Mouse (Mus musculus): ENCODE measurements at regions not wholly inside any gene's neighbourhood (a gene's known extent, or its start where the extent isn't known, plus 50 kb on each side); places are given as distances from the start of the nearest gene placed in this dataset.
A peak's percentile ranks its signal among the peaks of the same experiment; 100 is the strongest.

- Histone ChIP-seq H3K27me3 (ENCODE audit: control insufficient read depth, insufficient read depth, low read length) (no peaks in the 10 kb centered on the region), H3K4me1 (ENCODE audit: control insufficient read depth, insufficient read depth, low read length) (no peaks in the 10 kb centered on the region), H3K4me3 (replicated peaks; ENCODE audit: low read depth, low read length) (no peak overlapping the region), H3K9ac (replicated peaks; ENCODE audit: low read length) (no peak overlapping the region), H3K36me3 (ENCODE audit: control insufficient read depth, insufficient read depth, low read length) (no peaks in the 10 kb centered on the region), H3K27ac (replicated peaks; ENCODE audit: low read depth, low read length) (no peak overlapping the region), H3K4me2 (ENCODE audit: low read length) (no peak overlapping the region), H3K9me3 (ENCODE audit: control insufficient read depth, low read length) (no peaks in the 10 kb centered on the region)
- DNase-seq (no peak), ATAC-seq (ENCODE audit: low FRiP score, low TSS enrichment) (no peak)
- WGBS = 90% methylated on average over 1 of the region's 1 CpGs
These were observed 558.5 kb upstream of the Klf4 start for GRCm38 (mm10) chr4:56090796-56091195.

- H3K9me3 ChIP-seq (ENCODE audit: control insufficient read depth, low read length) = no peaks in the 10 kb centered on the region
- ATAC-seq (ENCODE audit: low FRiP score, low TSS enrichment) (no peak), DNase-seq (peak; percentile 46)
- no peak overlapping the region for H3K4me2 ChIP-seq (ENCODE audit: low read length)
- no peak overlapping the region for H3K4me3 ChIP-seq (replicated peaks; ENCODE audit: low read depth, low read length)
- no peak overlapping the region; the same call in 1 of the 2 replicates for H3K27ac ChIP-seq (replicated peaks; ENCODE audit: low read depth, low read length)
- no peaks in the 10 kb centered on the region for H3K36me3 ChIP-seq (ENCODE audit: control insufficient read depth, insufficient read depth, low read length)
- no peak overlapping the region for H3K9ac ChIP-seq (replicated peaks; ENCODE audit: low read length)
- no peaks in the 10 kb centered on the region for H3K27me3 ChIP-seq (ENCODE audit: control insufficient read depth, insufficient read depth, low read length)
- H3K4me1 ChIP-seq (ENCODE audit: control insufficient read depth, insufficient read depth, low read length) = no peaks in the 10 kb centered on the region
- 44% methylated on average over 4 of the region's 4 CpGs for WGBS
These were observed 556.4 kb upstream of the Klf4 start for GRCm38 (mm10) chr4:56088701-56089100.

GRCm38 (mm10) chr4:56086306-56086705 lies 554.0 kb upstream of the Klf4 start:
- Histone ChIP-seq H3K27ac (replicated peaks; ENCODE audit: low read depth, low read length) (no peak overlapping the region), H3K4me1 (ENCODE audit: control insufficient read depth, insufficient read depth, low read length) (no peaks in the 10 kb centered on the region), H3K27me3 (ENCODE audit: control insufficient read depth, insufficient read depth, low read length) (no peaks in the 10 kb centered on the region), H3K9ac (replicated peaks; ENCODE audit: low read length) (no peak overlapping the region), H3K4me3 (replicated peaks; ENCODE audit: low read depth, low read length) (no peak overlapping the region), H3K4me2 (ENCODE audit: low read length) (no peak overlapping the region), H3K9me3 (ENCODE audit: control insufficient read depth, low read length) (no peaks in the 10 kb centered on the region), H3K36me3 (ENCODE audit: control insufficient read depth, insufficient read depth, low read length) (no peaks in the 10 kb centered on the region)
- DNase-seq (no peak), ATAC-seq (ENCODE audit: low FRiP score, low TSS enrichment) (no peak)

- no peaks in the 10 kb centered on the region for H3K27me3 ChIP-seq (ENCODE audit: control insufficient read depth, insufficient read depth, low read length)
- H3K36me3 ChIP-seq (ENCODE audit: control insufficient read depth, insufficient read depth, low read length) = no peaks in the 10 kb centered on the region
- no peaks in the 10 kb centered on the region for H3K4me1 ChIP-seq (ENCODE audit: control insufficient read depth, insufficient read depth, low read length)
- no peak overlapping the region for H3K27ac ChIP-seq (replicated peaks; ENCODE audit: low read depth, low read length)
- no peak overlapping the region for H3K4me3 ChIP-seq (replicated peaks; ENCODE audit: low read depth, low read length)
- no peak for ATAC-seq (ENCODE audit: low FRiP score, low TSS enrichment)
- H3K9me3 ChIP-seq (ENCODE audit: control insufficient read depth, low read length) = no peaks in the 10 kb centered on the region
- WGBS = 83% methylated on average over 1 of the region's 1 CpGs
- H3K4me2 ChIP-seq (ENCODE audit: low read length) = no peak overlapping the region
- no peak overlapping the region for H3K9ac ChIP-seq (replicated peaks; ENCODE audit: low read length)
- no peak for DNase-seq
These were observed 551.9 kb upstream of the Klf4 start for GRCm38 (mm10) chr4:56084205-56084604.

GRCm38 (mm10) chr4:56082411-56082810 lies 550.1 kb upstream of the Klf4 start:
- Histone ChIP-seq H3K27ac (replicated peaks; ENCODE audit: low read depth, low read length) (no peak overlapping the region), H3K4me1 (ENCODE audit: control insufficient read depth, insufficient read depth, low read length) (no peaks in the 10 kb centered on the region), H3K4me3 (replicated peaks; ENCODE audit: low read depth, low read length) (no peak overlapping the region), H3K27me3 (ENCODE audit: control insufficient read depth, insufficient read depth, low read length) (no peaks in the 10 kb centered on the region), H3K9ac (replicated peaks; ENCODE audit: low read length) (no peak overlapping the region), H3K36me3 (ENCODE audit: control insufficient read depth, insufficient read depth, low read length) (no peaks in the 10 kb centered on the region), H3K4me2 (ENCODE audit: low read length) (no peak overlapping the region), H3K9me3 (ENCODE audit: control insufficient read depth, low read length) (no peaks in the 10 kb centered on the region)
- 88% methylated on average over 5 of the region's 5 CpGs for WGBS
- ATAC-seq (ENCODE audit: low FRiP score, low TSS enrichment) (no peak), DNase-seq (no peak)

- Histone ChIP-seq H3K4me1 (ENCODE audit: control insufficient read depth, insufficient read depth, low read length) (no peaks in the 10 kb centered on the region), H3K36me3 (ENCODE audit: control insufficient read depth, insufficient read depth, low read length) (no peaks in the 10 kb centered on the region), H3K4me2 (ENCODE audit: low read length) (no peak overlapping the region), H3K9ac (replicated peaks; ENCODE audit: low read length) (no peak overlapping the region), H3K4me3 (replicated peaks; ENCODE audit: low read depth, low read length) (no peak overlapping the region), H3K9me3 (ENCODE audit: control insufficient read depth, low read length) (no peaks in the 10 kb centered on the region), H3K27ac (replicated peaks; ENCODE audit: low read depth, low read length) (no peak overlapping the region), H3K27me3 (ENCODE audit: control insufficient read depth, insufficient read depth, low read length) (no peaks in the 10 kb centered on the region)
- 88% methylated on average over 3 of the region's 3 CpGs for WGBS
- ATAC-seq (ENCODE audit: low FRiP score, low TSS enrichment) (no peak), DNase-seq (no peak)
These were observed 548.7 kb upstream of the Klf4 start for GRCm38 (mm10) chr4:56080960-56081359.

- Histone ChIP-seq H3K27me3 (ENCODE audit: control insufficient read depth, insufficient read depth, low read length) (no peaks in the 10 kb centered on the region), H3K9me3 (ENCODE audit: control insufficient read depth, low read length) (no peaks in the 10 kb centered on the region), H3K36me3 (ENCODE audit: control insufficient read depth, insufficient read depth, low read length) (no peaks in the 10 kb centered on the region), H3K4me1 (ENCODE audit: control insufficient read depth, insufficient read depth, low read length) (no peaks in the 10 kb centered on the region), H3K9ac (replicated peaks; ENCODE audit: low read length) (no peak overlapping the region), H3K4me3 (replicated peaks; ENCODE audit: low read depth, low read length) (no peak overlapping the region), H3K4me2 (ENCODE audit: low read length) (no peak overlapping the region), H3K27ac (replicated peaks; ENCODE audit: low read depth, low read length) (no peak overlapping the region)
- ATAC-seq (ENCODE audit: low FRiP score, low TSS enrichment) (no peak), DNase-seq (no peak)
- 87% methylated on average over 6 of the region's 6 CpGs for WGBS
These were observed 538.5 kb upstream of the Klf4 start for GRCm38 (mm10) chr4:56070664-56071334.

- ATAC-seq (ENCODE audit: low FRiP score, low TSS enrichment) = no peak
These were observed 536.6 kb upstream of the Klf4 start for GRCm38 (mm10) chr4:56068859-56069258.

GRCm38 (mm10) chr4:56064657-56065056 lies 532.4 kb upstream of the Klf4 start:
- no peak for ATAC-seq (ENCODE audit: low FRiP score, low TSS enrichment)
- Histone ChIP-seq H3K9me3 (ENCODE audit: control insufficient read depth, low read length) (no peaks in the 10 kb centered on the region), H3K4me3 (replicated peaks; ENCODE audit: low read depth, low read length) (no peak overlapping the region), H3K36me3 (ENCODE audit: control insufficient read depth, insufficient read depth, low read length) (no peaks in the 10 kb centered on the region), H3K4me1 (ENCODE audit: control insufficient read depth, insufficient read depth, low read length) (no peaks in the 10 kb centered on the region), H3K9ac (replicated peaks; ENCODE audit: low read length) (no peak overlapping the region), H3K4me2 (ENCODE audit: low read length) (no peak overlapping the region), H3K27ac (replicated peaks; ENCODE audit: low read depth, low read length) (no peak overlapping the region), H3K27me3 (ENCODE audit: control insufficient read depth, insufficient read depth, low read length) (no peaks in the 10 kb centered on the region)
- WGBS = 95% methylated on average over 4 of the region's 4 CpGs
- DNase-seq = no peak

More at GRCm38 (mm10) chr4:56068859-56069258, 536.6 kb upstream of the Klf4 start:
- H3K27me3 ChIP-seq (ENCODE audit: control insufficient read depth, insufficient read depth, low read length) = no peaks in the 10 kb centered on the region
- H3K36me3 ChIP-seq (ENCODE audit: control insufficient read depth, insufficient read depth, low read length) = no peaks in the 10 kb centered on the region
- no peak for DNase-seq
- no peak overlapping the region for H3K4me3 ChIP-seq (replicated peaks; ENCODE audit: low read depth, low read length)
- no peak overlapping the region for H3K4me2 ChIP-seq (ENCODE audit: low read length)
- 94% methylated on average over 4 of the region's 4 CpGs for WGBS
- H3K9ac ChIP-seq (replicated peaks; ENCODE audit: low read length) = no peak overlapping the region
- no peak overlapping the region for H3K27ac ChIP-seq (replicated peaks; ENCODE audit: low read depth, low read length)
- no peaks in the 10 kb centered on the region for H3K4me1 ChIP-seq (ENCODE audit: control insufficient read depth, insufficient read depth, low read length)
- no peaks in the 10 kb centered on the region for H3K9me3 ChIP-seq (ENCODE audit: control insufficient read depth, low read length)

Measured in midbrain, embryonic 14.5 days (tissue).